In the genomic region with DNA sequence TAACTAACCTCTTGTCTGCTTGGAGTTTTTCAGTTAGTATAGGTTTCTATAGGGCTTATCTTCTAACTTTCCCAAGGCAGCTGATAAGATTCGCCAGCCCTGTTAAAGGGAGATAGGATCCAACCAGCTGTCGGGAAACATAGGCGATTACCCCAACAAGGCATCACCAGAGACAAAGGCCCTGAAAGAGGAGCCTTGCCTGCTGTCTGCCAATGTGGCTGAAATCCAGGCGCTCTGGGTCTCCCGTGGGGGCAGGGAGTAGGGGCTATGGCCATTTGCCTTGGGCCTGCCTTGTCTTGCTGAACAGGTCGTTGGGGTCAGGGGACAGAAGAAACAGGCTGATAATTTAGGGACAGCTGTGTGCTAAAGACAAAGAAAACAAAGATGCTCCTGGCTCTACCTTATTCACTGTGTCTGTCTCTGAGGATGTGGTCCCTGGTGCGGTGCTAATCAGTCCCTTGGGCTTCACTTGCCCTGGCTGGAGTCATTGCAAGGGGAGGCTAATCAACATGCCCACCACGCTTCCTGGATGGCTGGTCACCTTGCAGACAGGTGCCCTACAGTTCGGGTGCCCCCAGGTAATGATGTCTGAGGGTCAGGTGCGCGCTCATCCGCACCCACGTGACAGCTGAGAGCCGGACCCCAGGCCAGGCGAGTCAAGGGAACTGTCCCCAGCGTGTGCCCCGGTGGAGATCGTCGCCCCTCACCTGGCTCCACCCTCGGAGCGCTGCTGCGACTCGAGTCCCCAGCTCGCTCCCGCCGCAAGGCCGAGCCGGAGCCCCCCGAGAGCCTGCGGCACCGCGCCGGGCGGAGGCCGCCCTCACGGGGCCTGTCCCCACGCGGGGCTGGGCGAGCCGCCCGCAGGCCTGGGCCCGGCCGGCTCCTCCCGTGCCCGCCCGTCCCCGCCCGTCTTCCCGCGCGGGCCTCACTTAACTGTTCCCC, we compare ENCODE assay signal across 7 mouse cellular contexts. TPM values are rescaled to one million over a fixed set of nuclear protein-coding genes. Genes with fewer than 3 reads are reported as not detected.
DNase-seq lines count a peak whose midpoint lies in the region; ATAC-seq and TF ChIP-seq lines count a peak whose summit lies in the region.

No protein-coding gene starts in this region.

- H3K9me3 ChIP-seq in E14TG2a.4 (ENCODE audit: low read length): peaks cover 7% of the 10 kb centered on the region
- H3K9me3 ChIP-seq in embryonic facial prominence, embryonic 10.5 days: no peaks in the 10 kb centered on the region
- H3K9me3 ChIP-seq in heart, embryonic 10.5 days: no peaks in the 10 kb centered on the region
- no peaks in the 10 kb centered on the region for H3K9me3 ChIP-seq in lung, postnatal 0 days (ENCODE audit: low read length)

- H3K4me2 ChIP-seq in lung, postnatal 0 days (replicated peaks; ENCODE audit: low read depth, low read length): peak overlapping the region; percentile 93

- peak overlapping the region; percentile 97 for H3K27ac ChIP-seq in embryonic facial prominence, embryonic 10.5 days (replicated peaks)
- H3K27ac ChIP-seq in heart, embryonic 10.5 days: peak overlapping the region; percentile 96
- peak overlapping the region; percentile 86 for H3K27ac ChIP-seq in lung, postnatal 0 days (ENCODE audit: low read length)

- WGBS in embryonic facial prominence, embryonic 10.5 days: 2% methylated on average over 51 of the region's 51 CpGs
- WGBS in heart, embryonic 10.5 days: 1% methylated on average over 50 of the region's 51 CpGs
- 3% methylated on average over 43 of the region's 51 CpGs for WGBS in lung, postnatal 0 days

- ATAC-seq in lung, postnatal 0 days: peak; percentile 80

- no peaks in the 10 kb centered on the region for H3K36me3 ChIP-seq in E14TG2a.4 (ENCODE audit: insufficient read depth, low read length)
- H3K36me3 ChIP-seq in embryonic facial prominence, embryonic 10.5 days (replicated peaks): no peaks in the 10 kb centered on the region
- no peaks in the 10 kb centered on the region for H3K36me3 ChIP-seq in heart, embryonic 10.5 days
- no peaks in the 10 kb centered on the region for H3K36me3 ChIP-seq in lung, postnatal 0 days (ENCODE audit: insufficient read depth, low read length)

- DNase-seq in ZHBTc4 (ENCODE audit: low read depth, low spot score): peak; percentile 40
- DNase-seq in embryonic facial prominence, embryonic 10.5 days (ENCODE audit: low spot score): peak; percentile 70
- no peak for DNase-seq in heart, embryonic 10.5 days (ENCODE audit: low spot score)
- peak; percentile 28 for DNase-seq in kidney, postnatal 14 days
- no peak for DNase-seq in lung, postnatal 0 days (ENCODE audit: low spot score)
- DNase-seq in retina, postnatal 7 days (ENCODE audit: low read depth, low spot score): peak; percentile 30

- H3K9ac ChIP-seq in lung, postnatal 0 days (replicated peaks; ENCODE audit: low read depth): peak overlapping the region; percentile 81

- peaks cover 38% of the 10 kb centered on the region for H3K4me1 ChIP-seq in E14TG2a.4 (replicated peaks; ENCODE audit: low read depth, low read length)
- H3K4me1 ChIP-seq in embryonic facial prominence, embryonic 10.5 days: peaks cover 39% of the 10 kb centered on the region
- H3K4me1 ChIP-seq in heart, embryonic 10.5 days: peaks cover 29% of the 10 kb centered on the region
- peaks cover 9% of the 10 kb centered on the region; the same call in 1 of the 2 replicates for H3K4me1 ChIP-seq in lung, postnatal 0 days (ENCODE audit: insufficient read depth, low read depth, low read length)

- no peak for TF ChIP-seq CTCF in E14TG2a.4 (conservative IDR thresholded peaks at IDR 0.05; ENCODE audit: low read length)
- no peak for TF ChIP-seq CTCF in lung, postnatal 0 days (IDR thresholded peaks at IDR 0.05)

- no peak for TF ChIP-seq EP300 in lung, postnatal 0 days (IDR thresholded peaks at IDR 0.05)

- peaks cover 48% of the 10 kb centered on the region for H3K27me3 ChIP-seq in E14TG2a.4 (ENCODE audit: insufficient read depth, low read length)
- H3K27me3 ChIP-seq in embryonic facial prominence, embryonic 10.5 days (replicated peaks; ENCODE audit: low read depth, poor library complexity, severe bottlenecking): no peaks in the 10 kb centered on the region
- H3K27me3 ChIP-seq in heart, embryonic 10.5 days (ENCODE audit: insufficient read depth, poor library complexity, severe bottlenecking): peaks cover 8% of the 10 kb centered on the region; the same call in 1 of the 2 replicates
- H3K27me3 ChIP-seq in lung, postnatal 0 days (replicated peaks; ENCODE audit: insufficient read depth, low read length): no peaks in the 10 kb centered on the region

- H3K4me3 ChIP-seq in E14TG2a.4 (replicated peaks; ENCODE audit: low read length): peak overlapping the region; percentile 79
- peak overlapping the region; percentile 90 for H3K4me3 ChIP-seq in embryonic facial prominence, embryonic 10.5 days
- H3K4me3 ChIP-seq in heart, embryonic 10.5 days: peak overlapping the region; percentile 92
- peak overlapping the region; percentile 75 for H3K4me3 ChIP-seq in lung, postnatal 0 days (ENCODE audit: low read depth, low read length)

RNA-seq across cellular contexts. Expression of a gene that starts 1.1 kb away (rescaled TPM):
- 14.4 and 16.1 TPM in 2 replicates for polyA plus RNA-seq in embryonic facial prominence, embryonic 10.5 days (2016; fragmentation: Nextera tagmentation; extraction: Ambion mirVana)
- polyA plus RNA-seq in heart, embryonic 10.5 days (2016; fragmentation: Nextera tagmentation; extraction: Ambion mirVana): 10.0 and 16.6 TPM in 2 replicates
- 21.3 and 24.5 TPM in 2 replicates for polyA plus RNA-seq in lung, postnatal 0 days (2015; fragmentation: Nextera tagmentation; extraction: Ambion mirVana)

Comparison
In these comparisons a context has a peak if more than half of its experiments do, and no peak if none do; other contexts are left out.
1. DNase-seq: peak in ZHBTc4 (single experiment), embryonic facial prominence, embryonic 10.5 days (single experiment), kidney, postnatal 14 days (single experiment) and retina, postnatal 7 days (single experiment); none in heart, embryonic 10.5 days (single experiment) and lung, postnatal 0 days (single experiment).
2. Peak in every context shown above with its lines, with median percentiles within 50 percentile points of each other: H3K4me3 ChIP-seq and H3K27ac ChIP-seq.